ENCODE assay signal across 27 mouse cellular contexts in the genomic region with DNA sequence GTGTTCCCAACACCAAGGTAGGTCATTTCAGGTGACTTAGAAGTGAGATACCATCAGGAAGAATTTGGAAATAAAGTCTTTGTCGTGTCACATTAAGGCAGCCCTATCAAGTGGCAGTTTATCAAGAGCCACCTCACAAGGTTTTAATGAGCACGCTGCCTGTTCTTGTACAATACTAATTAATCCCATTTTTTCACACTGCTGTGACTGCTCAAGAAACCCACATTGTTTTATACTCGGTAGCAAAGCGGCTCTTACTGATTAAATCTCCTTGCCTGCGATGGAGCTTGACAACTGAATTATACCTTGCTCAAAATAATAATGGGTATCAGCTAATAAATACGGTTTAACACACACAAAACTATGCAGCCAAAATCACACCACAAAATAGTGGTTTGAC.
DNase-seq lines count a peak whose midpoint lies in the region; ATAC-seq lines count a peak whose summit lies in the region.
"Had no signal": no experiment of that assay in that cellular context is flagged by ENCODE, and none has a peak within 500 bp of the region (broad histone marks: within the 10 kb centered on the region; RNA-seq: fewer than 3 reads in every experiment).

No protein-coding gene starts in this region.

- no peaks in the 10 kb centered on the region for H3K4me1 ChIP-seq in forebrain, embryonic 11.5 days (replicated peaks; ENCODE audit: control insufficient read depth, insufficient read depth, low read length)
- peaks cover 4% of the 10 kb centered on the region; the same call in 1 of the 2 replicates for H3K4me1 ChIP-seq in forebrain, embryonic 15.5 days
- no peaks in the 10 kb centered on the region; the same call in 1 of the 2 replicates for H3K4me1 ChIP-seq in forebrain, embryonic 14.5 days (ENCODE audit: control insufficient read depth, insufficient read depth, low read length)
- H3K4me1 ChIP-seq: embryonic facial prominence, embryonic 13.5 days; limb, embryonic 12.5 days; megakaryocyte, embryonic 14.5 days; stomach, embryonic 15.5 days had no signal

- H3K9ac ChIP-seq in forebrain, embryonic 11.5 days (ENCODE audit: low read length) = no peak overlapping the region
- H3K9ac ChIP-seq in forebrain, embryonic 15.5 days (replicated peaks) = no peak overlapping the region
- no peak overlapping the region for H3K9ac ChIP-seq in forebrain, embryonic 14.5 days (ENCODE audit: low read length)
- H3K9ac ChIP-seq: embryonic facial prominence, embryonic 13.5 days; limb, embryonic 12.5 days; liver, postnatal 0 days; stomach, embryonic 15.5 days had no signal

- intact Hi-C loops in left cerebral cortex, postnatal 36 days (cut with DNase I) = no loop called here

- 40% methylated on average over 6 of the region's 6 CpGs for WGBS in forebrain, embryonic 11.5 days
- 11% methylated on average over 6 of the region's 6 CpGs for WGBS in forebrain, embryonic 15.5 days
- 8% methylated on average over 6 of the region's 6 CpGs for WGBS in forebrain, embryonic 14.5 days

- H3K9me3 ChIP-seq in forebrain, embryonic 11.5 days (ENCODE audit: control insufficient read depth, low read length) = no peaks in the 10 kb centered on the region
- 0 out of 2 replicates have a peak, but pooled peaks cover 4% of the 10 kb centered on the region for H3K9me3 ChIP-seq in forebrain, embryonic 15.5 days
- no peaks in the 10 kb centered on the region for H3K9me3 ChIP-seq in forebrain, embryonic 14.5 days (replicated peaks; ENCODE audit: control insufficient read depth, low read length)
- H3K9me3 ChIP-seq: embryonic facial prominence, embryonic 13.5 days; stomach, embryonic 15.5 days had no signal

- 0 out of 2 replicates have a peak, but pooled peaks have one; percentile 33 for ATAC-seq in forebrain, embryonic 11.5 days (replicated peaks; ENCODE audit: low FRiP score)
- ATAC-seq in forebrain, embryonic 15.5 days (replicated peaks) = no peak; the same call in 1 of the 2 replicates
- ATAC-seq in forebrain, embryonic 14.5 days = peak; percentile 48; the same call in 1 of the 2 replicates
- ATAC-seq: intestine, embryonic 16.5 days; liver, postnatal 0 days had no signal

- DNase-seq in forebrain, embryonic 11.5 days (ENCODE audit: low spot score) = no peak
- DNase-seq in left cerebral cortex, adult 11 months (ENCODE audit: low spot score) = peak; percentile 0
- no peak for DNase-seq in left cerebral cortex, postnatal 36 days (ENCODE audit: low spot score in 2 of 2)
- DNase-seq in forebrain, embryonic 14.5 days (ENCODE audit: low spot score) = peak; percentile 56
- DNase-seq in retina, postnatal 1 day = peak; percentile 73
- no peak for DNase-seq in frontal cortex, postnatal 25 days (ENCODE audit: low spot score in 2 of 2)
- DNase-seq: adrenal gland, postnatal 10 days; cerebellum, adult 8-10 months; cerebellum, postnatal 36 days; embryo, embryonic 11 days; gastrocnemius, postnatal 14 days; heart, adult 11 months; kidney, adult 9 months; kidney, postnatal 14 days; liver, postnatal 0 days; lung, postnatal 10 days; right cerebral cortex, adult 18-20 months; thymus, postnatal 36 days had no signal

- H3K4me2 ChIP-seq in forebrain, embryonic 11.5 days (ENCODE audit: low read depth, low read length, severe bottlenecking) = no peak overlapping the region
- H3K4me2 ChIP-seq in forebrain, embryonic 15.5 days (replicated peaks) = no peak overlapping the region
- no peak overlapping the region for H3K4me2 ChIP-seq in forebrain, embryonic 14.5 days (ENCODE audit: low read length)
- H3K4me2 ChIP-seq: embryonic facial prominence, embryonic 13.5 days; heart, embryonic 11.5 days; limb, embryonic 12.5 days; liver, embryonic 11.5 days; stomach, embryonic 15.5 days had no signal

- H3K27ac ChIP-seq in forebrain, embryonic 11.5 days (ENCODE audit: low read depth, low read length) = no peak overlapping the region
- H3K27ac ChIP-seq in forebrain, embryonic 15.5 days (replicated peaks) = no peak overlapping the region
- H3K27ac ChIP-seq in forebrain, embryonic 14.5 days (ENCODE audit: low read depth, low read length) = no peak overlapping the region
- H3K27ac ChIP-seq: embryonic facial prominence, embryonic 13.5 days; limb, embryonic 12.5 days; stomach, embryonic 15.5 days had no signal

- H3K4me3 ChIP-seq in forebrain, embryonic 11.5 days (ENCODE audit: low read depth, low read length) = no peak overlapping the region
- no peak overlapping the region for H3K4me3 ChIP-seq in forebrain, embryonic 15.5 days
- no peak overlapping the region for H3K4me3 ChIP-seq in forebrain, embryonic 14.5 days (ENCODE audit: low read depth, low read length)
- H3K4me3 ChIP-seq: embryonic facial prominence, embryonic 13.5 days; erythroblast, embryonic 14.5 days; limb, embryonic 12.5 days; megakaryocyte, embryonic 14.5 days; stomach, embryonic 15.5 days had no signal

- no peaks in the 10 kb centered on the region for H3K36me3 ChIP-seq in forebrain, embryonic 11.5 days (ENCODE audit: control insufficient read depth, insufficient read depth, low read length)
- H3K36me3 ChIP-seq in forebrain, embryonic 15.5 days = no peaks in the 10 kb centered on the region
- H3K36me3 ChIP-seq in forebrain, embryonic 14.5 days (ENCODE audit: control insufficient read depth, insufficient read depth, low read length) = no peaks in the 10 kb centered on the region
- H3K36me3 ChIP-seq: embryonic facial prominence, embryonic 13.5 days; limb, embryonic 12.5 days; stomach, embryonic 15.5 days had no signal

- H3K27me3 ChIP-seq in forebrain, embryonic 11.5 days (ENCODE audit: control insufficient read depth, insufficient read depth, low read length) = no peaks in the 10 kb centered on the region
- H3K27me3 ChIP-seq in forebrain, embryonic 15.5 days = no peaks in the 10 kb centered on the region
- no peaks in the 10 kb centered on the region for H3K27me3 ChIP-seq in forebrain, embryonic 14.5 days (replicated peaks; ENCODE audit: control insufficient read depth, insufficient read depth, low read length)
- H3K27me3 ChIP-seq: embryonic facial prominence, embryonic 13.5 days; limb, embryonic 12.5 days; megakaryocyte, embryonic 14.5 days; stomach, embryonic 15.5 days had no signal

Comparison
In these comparisons a context has a peak if more than half of its experiments do, and no peak if none do; other contexts are left out.
1. DNase-seq: peak in left cerebral cortex, adult 11 months (single experiment), forebrain, embryonic 14.5 days (single experiment) and retina, postnatal 1 day (single experiment); none in forebrain, embryonic 11.5 days (single experiment), left cerebral cortex, postnatal 36 days (0 of 2) and frontal cortex, postnatal 25 days (0 of 2).